Mouse (Mus musculus): ENCODE results near the gene Mbtps2. TPM values are rescaled to one million over a fixed set of nuclear protein-coding genes. Genes with fewer than 3 reads are reported as not detected.

Mbtps2 gene
- polyA plus RNA-seq, 1 experiment from 2014 or later = 27.3 TPM

- ATAC-seq (replicated peaks; ENCODE audit: low FRiP score) = no peak
- WGBS = 82% methylated on average over 8 of the region's 8 CpGs
- H3K4me2 ChIP-seq = no peak overlapping the region
- H3K9ac ChIP-seq = no peak overlapping the region
- no peak overlapping the region for H3K27ac ChIP-seq
- H3K9me3 ChIP-seq (replicated peaks) = no peaks in the 10 kb centered on the region
- H3K27me3 ChIP-seq = peaks cover 4% of the 10 kb centered on the region; the same call in 1 of the 2 replicates
- H3K4me1 ChIP-seq = no peaks in the 10 kb centered on the region
- no peaks in the 10 kb centered on the region for H3K36me3 ChIP-seq
- no peak overlapping the region for H3K4me3 ChIP-seq (replicated peaks)
Measured at GRCm38 (mm10) chrX:157500004-157500403, 98.5 kb downstream of the Mbtps2 start.

- ATAC-seq (replicated peaks; ENCODE audit: low FRiP score) = no peak
- Histone ChIP-seq H3K27me3 (no peaks in the 10 kb centered on the region), H3K36me3 (no peaks in the 10 kb centered on the region), H3K4me3 (replicated peaks) (no peak overlapping the region), H3K4me2 (no peak overlapping the region), H3K4me1 (0 out of 2 replicates have a peak, but pooled peaks cover 6% of the 10 kb centered on the region), H3K9ac (no peak overlapping the region), H3K27ac (no peak overlapping the region), H3K9me3 (replicated peaks) (no peaks in the 10 kb centered on the region)
- WGBS = 92% methylated on average over 4 of the region's 4 CpGs
Measured at GRCm38 (mm10) chrX:157493159-157493558, 105.4 kb downstream of the Mbtps2 start.

- Histone ChIP-seq H3K36me3 (no peaks in the 10 kb centered on the region), H3K4me3 (replicated peaks) (peak within 1 kb of the TSS; percentile 66), H3K9ac (peak within 1 kb of the TSS; percentile 70), H3K27ac (peak within 1 kb of the TSS; percentile 81), H3K27me3 (no peaks in the 10 kb centered on the region), H3K9me3 (replicated peaks) (no peaks in the 10 kb centered on the region), H3K4me1 (0 out of 2 replicates have a peak, but pooled peaks cover 6% of the 10 kb centered on the region), H3K4me2 (peak within 1 kb of the TSS; percentile 63)
- whole genome bisulfite sequencing = 22% methylated on average over 23 of the region's 45 CpGs
- peak; percentile 94 for ATAC-seq (replicated peaks; ENCODE audit: low FRiP score)
Measured at GRCm38 (mm10) chrX:157491944-157492726, 106.4 kb downstream of the Mbtps2 start, which contains the start of gene Sms. Sms (minus strand) TSS chrX:157492287.

GRCm38 (mm10) chrX:157491145-157491935 is 107.2 kb downstream of the Mbtps2 start:
- no peaks in the 10 kb centered on the region for H3K36me3 ChIP-seq
- 18% methylated on average over 60 of the region's 104 CpGs for WGBS
- peak overlapping the region; percentile 70 for H3K9ac ChIP-seq
- no peaks in the 10 kb centered on the region for H3K27me3 ChIP-seq
- H3K9me3 ChIP-seq (replicated peaks) = no peaks in the 10 kb centered on the region
- H3K4me3 ChIP-seq (replicated peaks) = peak overlapping the region; percentile 66
- H3K4me2 ChIP-seq = peak overlapping the region; percentile 63
- peak overlapping the region; percentile 81 for H3K27ac ChIP-seq
- ATAC-seq (replicated peaks; ENCODE audit: low FRiP score) = peak; percentile 80
- 0 out of 2 replicates have a peak, but pooled peaks cover 6% of the 10 kb centered on the region for H3K4me1 ChIP-seq

- peak overlapping the region; percentile 63 for H3K4me2 ChIP-seq
- peak overlapping the region; percentile 81; the same call in 1 of the 2 replicates for H3K27ac ChIP-seq
- H3K4me3 ChIP-seq (replicated peaks) = peak overlapping the region; percentile 66
- H3K9me3 ChIP-seq (replicated peaks) = no peaks in the 10 kb centered on the region
- 0 out of 2 replicates have a peak, but pooled peaks cover 6% of the 10 kb centered on the region for H3K4me1 ChIP-seq
- ATAC-seq (replicated peaks; ENCODE audit: low FRiP score) = no peak
- H3K36me3 ChIP-seq = no peaks in the 10 kb centered on the region
- WGBS = 18% methylated on average over 12 of the region's 12 CpGs
- H3K27me3 ChIP-seq = no peaks in the 10 kb centered on the region
- H3K9ac ChIP-seq = peak overlapping the region; percentile 70
Measured at GRCm38 (mm10) chrX:157490769-157491144, 107.8 kb downstream of the Mbtps2 start.

GRCm38 (mm10) chrX:157489871-157490721 is 108.4 kb downstream of the Mbtps2 start:
- 22% methylated on average over 9 of the region's 9 CpGs for WGBS
- Histone ChIP-seq H3K9ac (peak overlapping the region; percentile 70; the same call in 1 of the 2 replicates), H3K4me1 (0 out of 2 replicates have a peak, but pooled peaks cover 6% of the 10 kb centered on the region), H3K9me3 (replicated peaks) (no peaks in the 10 kb centered on the region), H3K4me2 (peak overlapping the region; percentile 63), H3K27me3 (no peaks in the 10 kb centered on the region), H3K36me3 (no peaks in the 10 kb centered on the region), H3K4me3 (replicated peaks) (peak overlapping the region; percentile 66), H3K27ac (no peak overlapping the region)
- no peak for ATAC-seq (replicated peaks; ENCODE audit: low FRiP score)

- Histone ChIP-seq H3K4me2 (no peak overlapping the region), H3K27me3 (no peaks in the 10 kb centered on the region), H3K9me3 (replicated peaks) (no peaks in the 10 kb centered on the region), H3K4me3 (replicated peaks) (no peak overlapping the region), H3K36me3 (no peaks in the 10 kb centered on the region), H3K4me1 (0 out of 2 replicates have a peak, but pooled peaks cover 6% of the 10 kb centered on the region), H3K9ac (no peak overlapping the region), H3K27ac (no peak overlapping the region)
- ATAC-seq (replicated peaks; ENCODE audit: low FRiP score) = no peak
- 77% methylated on average over 3 of the region's 3 CpGs for WGBS
Measured at GRCm38 (mm10) chrX:157488831-157489230, 109.7 kb downstream of the Mbtps2 start.

GRCm38 (mm10) chrX:157486765-157487164 is 111.8 kb downstream of the Mbtps2 start:
- H3K27me3 ChIP-seq = no peaks in the 10 kb centered on the region
- H3K4me3 ChIP-seq (replicated peaks) = no peak overlapping the region
- H3K9me3 ChIP-seq (replicated peaks) = no peaks in the 10 kb centered on the region
- 53% methylated on average over 2 of the region's 2 CpGs for WGBS
- H3K9ac ChIP-seq = no peak overlapping the region
- H3K4me1 ChIP-seq = 0 out of 2 replicates have a peak, but pooled peaks cover 6% of the 10 kb centered on the region
- H3K4me2 ChIP-seq = no peak overlapping the region
- no peak for ATAC-seq (replicated peaks; ENCODE audit: low FRiP score)
- H3K27ac ChIP-seq = no peak overlapping the region
- no peaks in the 10 kb centered on the region for H3K36me3 ChIP-seq

Other genes starting within 250 kb of the Mbtps2 start
- 0.21 and 0.35 TPM in 2 replicates for gene Phex, start 183.4 kb downstream of the Mbtps2 start, polyA plus RNA-seq (2015; fragmentation: Nextera tagmentation; extraction: Ambion mirVana)
- gene Sms, start 106.4 kb downstream of the Mbtps2 start, polyA plus RNA-seq (2015; fragmentation: Nextera tagmentation; extraction: Ambion mirVana) = 64.0 and 73.2 TPM in 2 replicates
- gene Yy2, start 29.7 kb downstream of the Mbtps2 start, polyA plus RNA-seq (2015; fragmentation: Nextera tagmentation; extraction: Ambion mirVana) = 2.6 and 5.2 TPM in 2 replicates
- 6.0 and 12.0 TPM in 2 replicates for gene Smpx, start 100.2 kb upstream of the Mbtps2 start, polyA plus RNA-seq (2015; fragmentation: Nextera tagmentation; extraction: Ambion mirVana)
- gene Klhl34, start 219.7 kb upstream of the Mbtps2 start, polyA plus RNA-seq (2015; fragmentation: Nextera tagmentation; extraction: Ambion mirVana) = 0.39 and 0.64 TPM in 2 replicates